Mouse (Mus musculus): ENCODE measurements at regions not wholly inside any gene's neighbourhood (a gene's known extent, or its start where the extent isn't known, plus 50 kb on each side); places are given as distances from the start of the nearest gene placed in this dataset.

DNA sequence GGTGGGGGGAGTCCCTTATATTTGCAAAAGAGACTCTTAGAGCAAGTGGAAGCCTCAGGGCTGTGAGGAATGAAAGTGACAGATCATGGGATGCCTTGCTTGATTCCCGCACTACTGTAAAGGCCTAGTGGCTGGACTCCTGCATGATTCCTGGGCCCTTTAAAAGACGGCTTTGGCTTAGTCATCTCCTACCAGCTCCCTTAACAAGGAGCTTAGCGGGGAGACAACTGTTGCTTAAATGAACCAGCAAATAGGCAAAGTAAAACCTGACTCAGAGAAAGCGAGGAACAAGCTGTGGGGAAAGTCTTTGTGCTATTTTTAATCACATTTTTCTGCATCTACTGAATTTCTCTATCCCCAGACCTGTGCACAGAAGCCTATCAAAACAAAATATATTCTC lies 165.5 kb downstream of the Emp1 start:
- TF ChIP-seq CTCF (conservative IDR thresholded peaks at IDR 0.05; ENCODE audit: insufficient read depth, insufficient read length, low read depth, low read length) (no peak), POLR2A (IDR thresholded peaks at IDR 0.05; ENCODE audit: low read depth, low read length) (no peak)
